Mouse (Mus musculus) MEL (cell line): ENCODE data around the gene Tnfsf9.

Experiments used
- CHD1 ChIP-seq: IDR thresholded peaks from 2 replicates; pipeline ENCODE4 v1.6.1; 2012; ENCODE audit warnings: low read depth, mild to moderate bottlenecking, inconsistent platforms, low read length, improper control_type of control experiment
- CTCF ChIP-seq, 3 experiments: IDR thresholded peaks in 2 of 3; conservative IDR thresholded peaks in 1 of 3; 2 replicates each; pipeline ENCODE4 v1.5.1; 2011 to 2012; ENCODE audit warnings: low read length in 3 of 3, low read depth in 2 of 3, mild to moderate bottlenecking in 2 of 3, improper control_type of control experiment in 1 of 3, inconsistent platforms in 1 of 3, mixed read lengths in 1 of 3, moderate library complexity in 1 of 3; ENCODE audit not compliant: control insufficient read depth in 1 of 3, insufficient read depth in 1 of 3, poor library complexity in 1 of 3, severe bottlenecking in 1 of 3
- E2F4 ChIP-seq: IDR thresholded peaks from 2 replicates; pipeline ENCODE4 v1.6.1; 2011; ENCODE audit warnings: low read depth, low read length, improper control_type of control experiment, borderline replicate concordance
- HCFC1 ChIP-seq: IDR thresholded peaks from 2 replicates; pipeline ENCODE4 v1.6.1; 2012; ENCODE audit warnings: low read depth, mild to moderate bottlenecking, inconsistent platforms, low read length, improper control_type of control experiment, moderate library complexity
- KAT2A ChIP-seq: conservative IDR thresholded peaks from 2 replicates; pipeline ENCODE4 v1.6.1; 2012; ENCODE audit warnings: low read depth, low read length, improper control_type of control experiment, inconsistent platforms
- MXI1 ChIP-seq: IDR thresholded peaks from 2 replicates; pipeline ENCODE4 v1.6.1; 2011; ENCODE audit warnings: mild to moderate bottlenecking, low read depth, low read length, improper control_type of control experiment
- NRF1 ChIP-seq: IDR thresholded peaks from 2 replicates; pipeline ENCODE4 v1.6.1; 2014; ENCODE audit warnings: low read depth, mild to moderate bottlenecking, inconsistent platforms, low read length, improper control_type of control experiment, moderate library complexity; ENCODE audit not compliant: poor library complexity, insufficient read depth, severe bottlenecking
- POLR2A ChIP-seq, 2 experiments: IDR thresholded peaks; 2 replicates each; pipeline ENCODE4 v1.6.1; 2011 to 2012; ENCODE audit warnings: low read length in 2 of 2, mild to moderate bottlenecking in 2 of 2, control low read depth in 1 of 2, improper control_type of control experiment in 1 of 2, low read depth in 1 of 2, moderate library complexity in 1 of 2; ENCODE audit not compliant: control insufficient read depth in 1 of 2, insufficient read depth in 1 of 2, poor library complexity in 1 of 2
- POLR2AphosphoS5 ChIP-seq: IDR thresholded peaks from 2 replicates; pipeline ENCODE4 v1.6.1; 2012; ENCODE audit warnings: low read depth, borderline replicate concordance, mild to moderate bottlenecking, inconsistent platforms, low read length, moderate library complexity, mixed read lengths
- RCOR1 ChIP-seq: IDR thresholded peaks from 2 replicates; pipeline ENCODE4 v1.6.1; 2012; ENCODE audit warnings: low read depth, mild to moderate bottlenecking, inconsistent platforms, low read length, improper control_type of control experiment
- UBTF ChIP-seq: IDR thresholded peaks from 2 replicates; pipeline ENCODE4 v1.6.1; 2012; ENCODE audit warnings: low read depth, mild to moderate bottlenecking, inconsistent platforms, low read length, improper control_type of control experiment, moderate library complexity, borderline replicate concordance; ENCODE audit not compliant: insufficient read depth
- ZKSCAN1 ChIP-seq: IDR thresholded peaks from 2 replicates; pipeline ENCODE4 v1.6.1; 2012; ENCODE audit warnings: low read depth, mild to moderate bottlenecking, inconsistent platforms, low read length, improper control_type of control experiment, moderate library complexity

- TF ChIP-seq RCOR1 = no peak
- no peak for TF ChIP-seq POLR2A (IDR thresholded peaks at IDR 0.05; ENCODE audit: control insufficient read depth in 1 of 2, insufficient read depth in 1 of 2, low read depth in 1 of 2, low read length in 2 of 2, poor library complexity in 1 of 2)
- TF ChIP-seq E2F4 = no peak
- no peak for TF ChIP-seq UBTF
- TF ChIP-seq MXI1 = no peak
- no peak for TF ChIP-seq HCFC1
- no peak for TF ChIP-seq CTCF (IDR thresholded peaks at IDR 0.05 in 2 of 3, conservative IDR thresholded peaks at IDR 0.05 in 1 of 3; ENCODE audit: control insufficient read depth in 1 of 3, insufficient read depth in 1 of 3, low read depth in 2 of 3, low read length in 3 of 3, poor library complexity in 1 of 3, severe bottlenecking in 1 of 3)
- no peak for TF ChIP-seq POLR2AphosphoS5
- no peak for TF ChIP-seq CHD1
- TF ChIP-seq NRF1 = no peak
- TF ChIP-seq KAT2A = no peak
- TF ChIP-seq ZKSCAN1 = no peak
Observed at GRCm38 (mm10) chr17:57135635-57136034, 30.5 kb downstream of the Tnfsf9 start.
